Mouse (Mus musculus): ENCODE measurements around the gene Fam110a.

- no peak for TF ChIP-seq CTCF (IDR thresholded peaks at IDR 0.05; ENCODE audit: low read depth)
- no peak for TF ChIP-seq EP300 (IDR thresholded peaks at IDR 0.05; ENCODE audit: low read depth)
Observed at GRCm38 (mm10) chr2:151921068-151921467, 59.0 kb downstream of the Fam110a start.

Measured in liver, embryonic 14.5 days (tissue).